Mouse (Mus musculus): ENCODE measurements at regions not wholly inside any gene's neighbourhood (a gene's known extent, or its start where the extent isn't known, plus 50 kb on each side); places are given as distances from the start of the nearest gene placed in this dataset.

DNA sequence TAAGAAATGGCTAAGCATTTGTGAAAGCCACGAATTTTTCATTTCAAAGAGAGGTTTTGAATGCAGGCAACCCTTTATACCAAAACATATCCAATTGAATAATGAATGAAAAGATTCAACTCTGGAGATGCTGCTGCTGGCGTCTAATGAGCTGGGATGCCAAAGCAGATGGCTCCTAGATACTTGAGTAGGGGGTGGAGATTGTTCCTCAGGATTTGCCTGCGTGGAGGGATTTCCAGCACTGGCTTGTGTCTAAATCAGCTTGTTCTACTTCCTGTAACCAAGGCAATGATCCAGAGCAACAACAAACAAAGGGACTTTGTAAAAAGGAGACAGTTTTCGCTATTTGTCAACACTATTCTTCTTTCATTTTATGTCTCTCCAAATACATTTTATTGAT is 57.4 kb upstream of the Trpm3 start:
- Histone ChIP-seq H3K36me3 (replicated peaks; ENCODE audit: control insufficient read depth, insufficient read depth, low read depth) (no peaks in the 10 kb centered on the region), H3K9me3 (ENCODE audit: control insufficient read depth, low read length) (no peaks in the 10 kb centered on the region), H3K27me3 (ENCODE audit: control insufficient read depth, insufficient read depth, low read length) (no peaks in the 10 kb centered on the region), H3K27ac (no peak overlapping the region), H3K4me1 (replicated peaks; ENCODE audit: control insufficient read depth in 2 of 2, insufficient read depth in 2 of 2, low read length in 1 of 2) (no peaks in the 10 kb centered on the region), H3K9ac (replicated peaks) (no peak overlapping the region), H3K4me3 (ENCODE audit: insufficient read depth in 1 of 2, low read depth in 2 of 2, low read length in 2 of 2) (no peak overlapping the region), H3K4me2 (ENCODE audit: low read depth) (no peak overlapping the region)
- DNase-seq (ENCODE audit: low read depth in 3 of 3, low spot score in 3 of 3) (no peak), ATAC-seq (ENCODE audit: insufficient read depth) (no peak)
- WGBS (ENCODE audit: insufficient replicate concordance) = 33% methylated on average over 4 of the region's 4 CpGs
- no peak for TF ChIP-seq EP300 (IDR thresholded peaks at IDR 0.05; ENCODE audit: low read depth)
- TF ChIP-seq CTCF (IDR thresholded peaks at IDR 0.05; ENCODE audit: low read depth) = no peak

Data from liver, embryonic 14.5 days (tissue).